Mouse (Mus musculus) limb, embryonic 12.5 days (tissue): ENCODE data around the gene Itgb3. TPM values are rescaled to one million over a fixed set of nuclear protein-coding genes. Genes with fewer than 3 reads are reported as not detected.

ENCODE experiments used
- ATAC-seq: fragments of 200-750 bp; cut with Nextera tagmentation; 2 replicates; pipeline ENCODE4 v1.8.0; 2017; ENCODE audit warnings: low read depth, moderate TSS enrichment; ENCODE audit not compliant: insufficient number of reproducible peaks, insufficient read depth, low FRiP score, low TSS enrichment
- H3K27ac ChIP-seq: fragments of 300-500 bp; sonication (generic); 2 replicates; pipeline ENCODE4 v1.5.1; 2016; ENCODE audit warnings: mild to moderate bottlenecking, moderate library complexity
- H3K27me3 ChIP-seq: fragments of 300-500 bp; sonication (generic); 2 replicates; pipeline ENCODE4 v1.6.1; 2016; ENCODE audit warnings: mild to moderate bottlenecking, moderate library complexity
- H3K36me3 ChIP-seq: fragments of 300-500 bp; sonication (generic); 2 replicates; pipeline ENCODE4 v1.6.1; 2016; ENCODE audit warnings: mild to moderate bottlenecking, moderate library complexity
- H3K4me1 ChIP-seq: fragments of 300-500 bp; sonication (generic); replicated peaks from 2 replicates; pipeline ENCODE4 v1.6.1; 2016
- H3K4me2 ChIP-seq: fragments of 300-500 bp; sonication (generic); 2 replicates; pipeline ENCODE4 v1.6.1; 2016; ENCODE audit warnings: mild to moderate bottlenecking, moderate library complexity
- H3K4me3 ChIP-seq: fragments of 300-500 bp; sonication (generic); replicated peaks from 2 replicates; pipeline ENCODE4 v1.5.1; 2016; ENCODE audit warnings: mild to moderate bottlenecking
- H3K9ac ChIP-seq: fragments of 300-500 bp; sonication (generic); replicated peaks from 2 replicates; pipeline ENCODE4 v1.6.1; 2016; ENCODE audit warnings: mild to moderate bottlenecking, moderate library complexity
- H3K9me3 ChIP-seq: fragments of 300-500 bp; sonication (generic); 2 replicates; pipeline ENCODE4 v1.6.1; 2016; ENCODE audit warnings: mild to moderate bottlenecking, moderate library complexity
- WGBS: fragments of 180-500 bp; shearing (Covaris S2); methylation state at CpG from one replicate; pipeline ENCODE4 v1.1.7; 2016; 5-methylcytosine and 5-hydroxymethylcytosine counted together
- polyA plus RNA-seq: library from polyadenylated mRNA; unstranded; fragments of >200 nt; fragmentation: Nextera tagmentation; extraction: Ambion mirVana; gene quantifications from 2 replicates; pipeline ENCODE4 v1.2.1, GENCODE M21; 2016

The Itgb3 gene
- polyA plus RNA-seq, 1 experiment from 2014 or later: 2.9 TPM

- no peaks in the 10 kb centered on the region for H3K9me3 ChIP-seq
- H3K27me3 ChIP-seq: peaks cover 5% of the 10 kb centered on the region; the same call in 1 of the 2 replicates
- peaks cover 5% of the 10 kb centered on the region; the same call in 1 of the 2 replicates for H3K4me1 ChIP-seq
- no peak for ATAC-seq
- H3K36me3 ChIP-seq: no peaks in the 10 kb centered on the region
- no peak overlapping the region for H3K9ac ChIP-seq
- 90% methylated on average over 9 of the region's 9 CpGs for WGBS
- no peak overlapping the region for H3K27ac ChIP-seq
- no peak overlapping the region for H3K4me3 ChIP-seq
- no peak overlapping the region for H3K4me2 ChIP-seq
Observed at GRCm38 (mm10) chr11:104639634-104640033, 31.8 kb downstream of the Itgb3 start.

- WGBS: 87% methylated on average over 10 of the region's 10 CpGs
- Histone ChIP-seq H3K36me3 (no peaks in the 10 kb centered on the region), H3K9ac (no peak overlapping the region), H3K4me1 (peaks cover 5% of the 10 kb centered on the region; the same call in 1 of the 2 replicates), H3K9me3 (no peaks in the 10 kb centered on the region), H3K27ac (no peak overlapping the region), H3K27me3 (peaks cover 5% of the 10 kb centered on the region; the same call in 1 of the 2 replicates), H3K4me3 (no peak overlapping the region), H3K4me2 (no peak overlapping the region)
- ATAC-seq: no peak
Observed at GRCm38 (mm10) chr11:104640894-104641293, 33.1 kb downstream of the Itgb3 start.

GRCm38 (mm10) chr11:104643236-104643635 is 35.4 kb downstream of the Itgb3 start:
- WGBS: 76% methylated on average over 4 of the region's 4 CpGs
- no peak for ATAC-seq

GRCm38 (mm10) chr11:104645402-104645801 is 37.6 kb downstream of the Itgb3 start:
- no peak overlapping the region for H3K4me3 ChIP-seq
- no peak overlapping the region for H3K4me2 ChIP-seq
- H3K9me3 ChIP-seq: no peaks in the 10 kb centered on the region
- no peak overlapping the region for H3K9ac ChIP-seq
- no peaks in the 10 kb centered on the region for H3K4me1 ChIP-seq
- H3K27me3 ChIP-seq: peaks cover 5% of the 10 kb centered on the region; the same call in 1 of the 2 replicates
- ATAC-seq: no peak
- H3K27ac ChIP-seq: no peak overlapping the region
- no peaks in the 10 kb centered on the region for H3K36me3 ChIP-seq
- 91% methylated on average over 6 of the region's 6 CpGs for WGBS

More at GRCm38 (mm10) chr11:104643236-104643635, 35.4 kb downstream of the Itgb3 start:
- Histone ChIP-seq H3K9ac (no peak overlapping the region), H3K27ac (no peak overlapping the region), H3K4me1 (no peaks in the 10 kb centered on the region), H3K9me3 (no peaks in the 10 kb centered on the region), H3K27me3 (peaks cover 5% of the 10 kb centered on the region; the same call in 1 of the 2 replicates), H3K36me3 (no peaks in the 10 kb centered on the region), H3K4me2 (no peak overlapping the region), H3K4me3 (no peak overlapping the region)

- WGBS: 63% methylated on average over 4 of the region's 4 CpGs
- no peak overlapping the region for H3K4me2 ChIP-seq
- no peaks in the 10 kb centered on the region for H3K4me1 ChIP-seq
- no peak for ATAC-seq
- no peak overlapping the region for H3K27ac ChIP-seq
- peaks cover 5% of the 10 kb centered on the region; the same call in 1 of the 2 replicates for H3K27me3 ChIP-seq
- H3K4me3 ChIP-seq: no peak overlapping the region
- H3K36me3 ChIP-seq: no peaks in the 10 kb centered on the region
- H3K9ac ChIP-seq: no peak overlapping the region
- H3K9me3 ChIP-seq: no peaks in the 10 kb centered on the region
Observed at GRCm38 (mm10) chr11:104646173-104646572, 38.4 kb downstream of the Itgb3 start.

GRCm38 (mm10) chr11:104646611-104647010 is 38.8 kb downstream of the Itgb3 start:
- Histone ChIP-seq H3K27ac (no peak overlapping the region), H3K36me3 (no peaks in the 10 kb centered on the region), H3K27me3 (peaks cover 5% of the 10 kb centered on the region; the same call in 1 of the 2 replicates), H3K4me1 (no peaks in the 10 kb centered on the region), H3K4me3 (no peak overlapping the region), H3K9me3 (no peaks in the 10 kb centered on the region), H3K9ac (no peak overlapping the region), H3K4me2 (no peak overlapping the region)
- WGBS: 73% methylated on average over 5 of the region's 5 CpGs
- ATAC-seq: no peak

- no peaks in the 10 kb centered on the region for H3K36me3 ChIP-seq
- H3K4me3 ChIP-seq: no peak overlapping the region
- peaks cover 5% of the 10 kb centered on the region; the same call in 1 of the 2 replicates for H3K27me3 ChIP-seq
- no peak overlapping the region for H3K4me2 ChIP-seq
- no peak overlapping the region for H3K9ac ChIP-seq
- H3K27ac ChIP-seq: no peak overlapping the region
- no peaks in the 10 kb centered on the region for H3K9me3 ChIP-seq
- WGBS: 83% methylated on average over 8 of the region's 8 CpGs
- no peak for ATAC-seq
- H3K4me1 ChIP-seq: no peaks in the 10 kb centered on the region
Observed at GRCm38 (mm10) chr11:104647188-104647867, 39.5 kb downstream of the Itgb3 start.

GRCm38 (mm10) chr11:104648571-104648970 is 40.8 kb downstream of the Itgb3 start:
- Histone ChIP-seq H3K4me2 (no peak overlapping the region), H3K4me3 (no peak overlapping the region), H3K9me3 (no peaks in the 10 kb centered on the region), H3K27me3 (peaks cover 3% of the 10 kb centered on the region; the same call in 1 of the 2 replicates), H3K27ac (no peak overlapping the region), H3K4me1 (no peaks in the 10 kb centered on the region), H3K9ac (no peak overlapping the region), H3K36me3 (no peaks in the 10 kb centered on the region)
- no peak for ATAC-seq
- 59% methylated on average over 3 of the region's 3 CpGs for whole genome bisulfite sequencing

- 95% methylated on average over 4 of the region's 4 CpGs for WGBS
- 0 out of 2 replicates have a peak, but pooled peaks cover 7% of the 10 kb centered on the region for H3K9me3 ChIP-seq
- H3K27me3 ChIP-seq: no peaks in the 10 kb centered on the region
- no peak for ATAC-seq
- no peak overlapping the region for H3K27ac ChIP-seq
- no peaks in the 10 kb centered on the region for H3K4me1 ChIP-seq
- no peaks in the 10 kb centered on the region for H3K36me3 ChIP-seq
- no peak overlapping the region for H3K4me2 ChIP-seq
- no peak overlapping the region for H3K4me3 ChIP-seq
- no peak overlapping the region for H3K9ac ChIP-seq
Observed at GRCm38 (mm10) chr11:104660599-104660998, 52.8 kb downstream of the Itgb3 start.

- no peaks in the 10 kb centered on the region for H3K4me1 ChIP-seq
- no peak overlapping the region for H3K4me3 ChIP-seq
- WGBS: 78% methylated on average over 5 of the region's 5 CpGs
- ATAC-seq: no peak
- 0 out of 2 replicates have a peak, but pooled peaks cover 7% of the 10 kb centered on the region for H3K9me3 ChIP-seq
- no peak overlapping the region for H3K4me2 ChIP-seq
- H3K27ac ChIP-seq: no peak overlapping the region
- H3K27me3 ChIP-seq: no peaks in the 10 kb centered on the region
- H3K36me3 ChIP-seq: no peaks in the 10 kb centered on the region
- H3K9ac ChIP-seq: no peak overlapping the region
Observed at GRCm38 (mm10) chr11:104661106-104661505, 53.3 kb downstream of the Itgb3 start.

- H3K4me2 ChIP-seq: no peak overlapping the region
- no peaks in the 10 kb centered on the region for H3K27me3 ChIP-seq
- H3K27ac ChIP-seq: no peak overlapping the region
- 0 out of 2 replicates have a peak, but pooled peaks cover 7% of the 10 kb centered on the region for H3K9me3 ChIP-seq
- WGBS: 74% methylated on average over 20 of the region's 20 CpGs
- H3K9ac ChIP-seq: no peak overlapping the region
- H3K36me3 ChIP-seq: no peaks in the 10 kb centered on the region
- H3K4me1 ChIP-seq: no peaks in the 10 kb centered on the region
- no peak for ATAC-seq
- no peak overlapping the region for H3K4me3 ChIP-seq
Observed at GRCm38 (mm10) chr11:104661531-104662205, 53.9 kb downstream of the Itgb3 start.
